8 mouse cellular contexts compared by ENCODE assay signal in the genomic region with DNA sequence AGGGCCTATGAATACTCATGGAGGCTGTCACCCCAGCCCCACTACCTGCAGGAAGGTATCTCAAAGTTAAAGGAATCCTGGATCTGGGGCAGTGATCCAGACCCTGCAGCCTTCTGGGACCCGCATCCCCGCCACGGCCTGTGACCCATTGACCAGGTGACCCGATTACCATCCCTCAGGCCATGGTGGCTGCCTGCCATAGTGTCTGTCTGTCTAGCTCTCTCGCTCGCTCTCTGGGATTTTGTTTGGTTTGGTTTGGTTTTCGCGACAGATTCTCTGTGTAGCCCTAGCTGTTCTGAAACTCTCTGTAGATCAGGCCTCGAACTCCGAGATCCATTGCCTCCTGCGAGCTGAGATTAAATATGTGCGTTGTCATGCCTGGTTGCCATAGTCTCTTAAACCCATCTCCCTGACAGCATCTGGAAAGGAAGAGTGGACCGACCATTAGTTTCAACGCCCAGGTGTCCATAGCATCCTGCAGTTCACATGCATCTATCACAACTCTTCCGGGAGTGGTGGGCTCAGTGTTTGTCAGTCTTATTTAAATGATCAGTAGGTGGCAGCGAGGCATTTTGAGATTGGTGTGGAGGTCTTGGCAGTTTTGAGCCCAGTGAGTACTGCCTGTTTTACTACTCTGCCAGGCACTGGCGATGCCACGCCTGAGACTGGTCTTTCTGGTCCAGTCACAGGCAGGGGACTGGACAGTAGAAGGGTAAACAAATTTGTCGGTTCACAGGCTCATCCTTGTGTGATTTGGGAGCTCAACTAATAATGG. TPM values are rescaled to one million over a fixed set of nuclear protein-coding genes. Genes with fewer than 3 reads are reported as not detected.
A peak's percentile ranks its signal among the peaks of the same experiment; 100 is the strongest.
DNase-seq lines count a peak whose midpoint lies in the region; ATAC-seq lines count a peak whose summit lies in the region.

No protein-coding gene starts in this region.

- ATAC-seq in heart, embryonic 14.5 days (ENCODE audit: insufficient number of reproducible peaks, insufficient read depth, low FRiP score, low read depth) = no peak

- H3K9me3 ChIP-seq in heart, embryonic 14.5 days (ENCODE audit: control insufficient read depth, low read length) = no peaks in the 10 kb centered on the region

- H3K27me3 ChIP-seq in heart, embryonic 14.5 days (ENCODE audit: control insufficient read depth, insufficient read depth, low read length) = no peaks in the 10 kb centered on the region
- no peaks in the 10 kb centered on the region for H3K27me3 ChIP-seq in splenic B cell, adult 2 months (ENCODE audit: control insufficient read depth, insufficient read depth, low read length, poor library complexity, severe bottlenecking)

- peak overlapping the region; percentile 56 to 81 for H3K27ac ChIP-seq in heart, embryonic 14.5 days (replicated peaks in 1 of 2; ENCODE audit: control insufficient read depth in 1 of 2, insufficient read depth in 1 of 2, low read depth in 2 of 2, low read length in 2 of 2)

- DNase-seq in embryo, embryonic 10 days (ENCODE audit: low spot score) = peak; percentile 27
- DNase-seq in embryo, embryonic 10.5 days (ENCODE audit: low spot score) = no peak
- peak; percentile 14 to 24 for DNase-seq in urinary bladder, adult 18-20 months (ENCODE audit: low spot score in 2 of 2)
- no peak for DNase-seq in urinary bladder, postnatal 10 days (ENCODE audit: low spot score)
- peak; percentile 59 for DNase-seq in liver
- DNase-seq in splenic B cell, adult 2 months (ENCODE audit: low read depth, low spot score) = peak; percentile 23
- DNase-seq in layer of hippocampus, adult 8-10 months (ENCODE audit: low spot score in 2 of 2) = no peak

- peak overlapping the region; percentile 79 to 80 for H3K4me3 ChIP-seq in heart, embryonic 14.5 days (ENCODE audit: control insufficient read depth in 1 of 2, insufficient read depth in 1 of 2, low read depth in 1 of 2, low read length in 2 of 2)

- peaks cover 20 to 41% of the 10 kb centered on the region in 2 experiments for H3K4me1 ChIP-seq in heart, embryonic 14.5 days (ENCODE audit: control insufficient read depth in 2 of 2, insufficient read depth in 2 of 2, low read length in 2 of 2)

- peaks cover 33% of the 10 kb centered on the region for H3K36me3 ChIP-seq in heart, embryonic 14.5 days (ENCODE audit: control insufficient read depth, insufficient read depth, low read length)
- H3K36me3 ChIP-seq in splenic B cell, adult 2 months (ENCODE audit: control insufficient read depth, insufficient read depth, low read length, poor library complexity, severe bottlenecking) = no peaks in the 10 kb centered on the region

- H3K9ac ChIP-seq in heart, embryonic 14.5 days (ENCODE audit: low read length) = peak overlapping the region; percentile 79

- 21% methylated on average over 19 of the region's 19 CpGs for WGBS in heart, embryonic 14.5 days

- peak overlapping the region; percentile 86 for H3K4me2 ChIP-seq in heart, embryonic 14.5 days (ENCODE audit: low read length)

RNA-seq across cellular contexts. Expression of a gene that starts 0.6 kb away (rescaled TPM):
- 8.7 and 9.7 TPM in 2 replicates for polyA plus RNA-seq in heart, embryonic 14.5 days (2014; fragmentation: Nextera tagmentation; extraction: Ambion mirVana)
- 10 to 100 TPM; 32.7 to 41.0 (median 38.5) TPM for total RNA-seq in layer of hippocampus, adult 8-10 months (2022)

RNA-seq across cellular contexts. Expression of a gene that starts 0.8 kb away (rescaled TPM):
- polyA plus RNA-seq in heart, embryonic 14.5 days (2014; fragmentation: Nextera tagmentation; extraction: Ambion mirVana) = 5.4 and 6.1 TPM in 2 replicates
- 10 to 100 TPM; 81.7 to 89.6 (median 84.8) TPM for total RNA-seq in layer of hippocampus, adult 8-10 months (2022)

RNA-seq across cellular contexts. Expression of a gene that starts 38.9 kb away (rescaled TPM):
- 7,026 and 7,623 TPM in 2 replicates for polyA plus RNA-seq in heart, embryonic 14.5 days (2014; fragmentation: Nextera tagmentation; extraction: Ambion mirVana)
- under 1 TPM in 2 of 4 experiments, not detected in 2; 0.39 to 0.66 TPM for total RNA-seq in layer of hippocampus, adult 8-10 months (2022)

RNA-seq across cellular contexts. Expression of a gene that starts 48.4 kb away (rescaled TPM):
- polyA plus RNA-seq in heart, embryonic 14.5 days (2014; fragmentation: Nextera tagmentation; extraction: Ambion mirVana) = 19.5 and 20.0 TPM in 2 replicates
- 10 to 100 TPM in 2 of 4 experiments, 1 to 10 TPM in 2; 7.0 to 12.8 (median 9.1) TPM for total RNA-seq in layer of hippocampus, adult 8-10 months (2022)

RNA-seq across cellular contexts. Expression of a gene that starts 53.9 kb away (rescaled TPM):
- 180 and 234 TPM in 2 replicates for polyA plus RNA-seq in heart, embryonic 14.5 days (2014; fragmentation: Nextera tagmentation; extraction: Ambion mirVana)
- total RNA-seq in layer of hippocampus, adult 8-10 months (2022) = not detected

Comparison
In these comparisons a context has a peak if more than half of its experiments do, and no peak if none do; other contexts are left out.
1. DNase-seq: peak in embryo, embryonic 10 days (single experiment), urinary bladder, adult 18-20 months (2 of 2), liver (single experiment) and splenic B cell, adult 2 months (single experiment); none in embryo, embryonic 10.5 days (single experiment), urinary bladder, postnatal 10 days (single experiment) and layer of hippocampus, adult 8-10 months (0 of 2).